Mouse (Mus musculus): ENCODE data around the gene Nell2.

Nell2 gene

GRCm38 (mm10) chr15:95101522-95101921, 426.8 kb downstream of the Nell2 start:
- no peak for DNase-seq (ENCODE audit: low read depth, low spot score)

- DNase-seq (ENCODE audit: low read depth, low spot score) = no peak
These were observed 428.2 kb downstream of the Nell2 start for GRCm38 (mm10) chr15:95100133-95100532.

- DNase-seq (ENCODE audit: low read depth, low spot score) = no peak
These were observed 442.4 kb downstream of the Nell2 start for GRCm38 (mm10) chr15:95085962-95086361.

GRCm38 (mm10) chr15:95081654-95082053, 446.7 kb downstream of the Nell2 start:
- DNase-seq (ENCODE audit: low read depth, low spot score) = no peak

- no peak for DNase-seq (ENCODE audit: low read depth, low spot score)
These were observed 453.0 kb downstream of the Nell2 start for GRCm38 (mm10) chr15:95075356-95075755.

- no peak for DNase-seq (ENCODE audit: low read depth, low spot score)
These were observed 457.5 kb downstream of the Nell2 start for GRCm38 (mm10) chr15:95070881-95071280.

GRCm38 (mm10) chr15:95068799-95069198, 459.6 kb downstream of the Nell2 start:
- DNase-seq (ENCODE audit: low read depth, low spot score) = no peak

GRCm38 (mm10) chr15:95068023-95068422, 460.3 kb downstream of the Nell2 start:
- DNase-seq (ENCODE audit: low read depth, low spot score) = no peak

- no peak for DNase-seq (ENCODE audit: low read depth, low spot score)
These were observed 473.2 kb downstream of the Nell2 start for GRCm38 (mm10) chr15:95055081-95055650.

GRCm38 (mm10) chr15:95049171-95049729, 479.1 kb downstream of the Nell2 start:
- no peak for DNase-seq (ENCODE audit: low read depth, low spot score)

GRCm38 (mm10) chr15:95047486-95047885, 480.9 kb downstream of the Nell2 start:
- DNase-seq (ENCODE audit: low read depth, low spot score) = no peak

GRCm38 (mm10) chr15:95044011-95044410, 484.3 kb downstream of the Nell2 start:
- DNase-seq (ENCODE audit: low read depth, low spot score) = no peak

GRCm38 (mm10) chr15:95042437-95042836, 485.9 kb downstream of the Nell2 start:
- DNase-seq (ENCODE audit: low read depth, low spot score) = no peak

GRCm38 (mm10) chr15:95029487-95029875, 498.9 kb downstream of the Nell2 start:
- no peak for DNase-seq (ENCODE audit: low read depth, low spot score)

GRCm38 (mm10) chr15:95028862-95029486, 499.4 kb downstream of the Nell2 start:
- no peak for DNase-seq (ENCODE audit: low read depth, low spot score)

Data from forelimb bud, embryonic 11.5 days (tissue).